Mouse (Mus musculus) embryonic facial prominence, embryonic 11.5 days (tissue): ENCODE measurements around the gene Ccdc137. TPM values are rescaled to one million over a fixed set of nuclear protein-coding genes. Genes with fewer than 3 reads are reported as not detected.

Experiments used
- ATAC-seq: fragments of 200-750 bp; cut with Nextera tagmentation; replicated peaks from 2 replicates; pipeline ENCODE4 v1.8.0; 2017; ENCODE audit warnings: low read depth; ENCODE audit not compliant: insufficient number of reproducible peaks, low FRiP score, low TSS enrichment
- DNase-seq: peaks from one replicate; pipeline ENCODE4 v3.0.0-alpha.2; 2015; ENCODE audit warnings: low spot score
- H3K27ac ChIP-seq: fragments of 300-500 bp; sonication (generic); replicated peaks from 2 replicates; pipeline ENCODE4 v1.5.1; 2014; ENCODE audit warnings: mild to moderate bottlenecking, low read depth, low read length, control low read depth
- H3K27me3 ChIP-seq: fragments of 300-500 bp; sonication (generic); 2 replicates; pipeline ENCODE4 v1.6.1; 2014; ENCODE audit warnings: mild to moderate bottlenecking, low read length, moderate library complexity, mixed read lengths; ENCODE audit not compliant: control insufficient read depth, insufficient read depth
- H3K36me3 ChIP-seq: fragments of 300-500 bp; sonication (generic); replicated peaks from 2 replicates; pipeline ENCODE4 v1.6.1; 2014; ENCODE audit warnings: low read depth, mild to moderate bottlenecking, low read length, moderate library complexity, mixed read lengths; ENCODE audit not compliant: control insufficient read depth, insufficient read depth
- H3K4me1 ChIP-seq: fragments of 300-500 bp; sonication (generic); 2 replicates; pipeline ENCODE4 v1.6.1; 2014; ENCODE audit warnings: low read length, mixed read lengths; ENCODE audit not compliant: control insufficient read depth, insufficient read depth
- H3K4me2 ChIP-seq: fragments of 300-500 bp; sonication (generic); 2 replicates; pipeline ENCODE4 v1.6.1; 2014; ENCODE audit warnings: low read depth, mild to moderate bottlenecking, control low read depth, low read length, moderate library complexity
- H3K4me3 ChIP-seq: fragments of 300-500 bp; sonication (generic); 2 replicates; pipeline ENCODE4 v1.5.1; 2014; ENCODE audit warnings: low read depth, low read length, control low read depth
- H3K9ac ChIP-seq: fragments of 300-500 bp; sonication (generic); replicated peaks from 2 replicates; pipeline ENCODE4 v1.6.1; 2014; ENCODE audit warnings: mild to moderate bottlenecking, control low read depth, low read length
- H3K9me3 ChIP-seq: fragments of 300-500 bp; sonication (generic); replicated peaks from 2 replicates; pipeline ENCODE4 v1.6.1; 2016; ENCODE audit warnings: mild to moderate bottlenecking, low read length, inconsistent platforms, mixed read lengths; ENCODE audit not compliant: control insufficient read depth
- WGBS: fragments of 180-500 bp; shearing (Covaris S2); extraction: QIAGEN DNeasy Blood & Tissue Kit; methylation state at CpG from one replicate; pipeline ENCODE4 v1.1.7; 2014; 5-methylcytosine and 5-hydroxymethylcytosine counted together
- polyA plus RNA-seq: library from polyadenylated mRNA; unstranded; fragments of >200 nt; fragmentation: Nextera tagmentation; extraction: Ambion mirVana; gene quantifications from 2 replicates; pipeline ENCODE4 v1.2.1, GENCODE M21; 2014

Ccdc137 gene
- polyA plus RNA-seq, 1 experiment from 2014 or later: 28.5 TPM

DNA sequence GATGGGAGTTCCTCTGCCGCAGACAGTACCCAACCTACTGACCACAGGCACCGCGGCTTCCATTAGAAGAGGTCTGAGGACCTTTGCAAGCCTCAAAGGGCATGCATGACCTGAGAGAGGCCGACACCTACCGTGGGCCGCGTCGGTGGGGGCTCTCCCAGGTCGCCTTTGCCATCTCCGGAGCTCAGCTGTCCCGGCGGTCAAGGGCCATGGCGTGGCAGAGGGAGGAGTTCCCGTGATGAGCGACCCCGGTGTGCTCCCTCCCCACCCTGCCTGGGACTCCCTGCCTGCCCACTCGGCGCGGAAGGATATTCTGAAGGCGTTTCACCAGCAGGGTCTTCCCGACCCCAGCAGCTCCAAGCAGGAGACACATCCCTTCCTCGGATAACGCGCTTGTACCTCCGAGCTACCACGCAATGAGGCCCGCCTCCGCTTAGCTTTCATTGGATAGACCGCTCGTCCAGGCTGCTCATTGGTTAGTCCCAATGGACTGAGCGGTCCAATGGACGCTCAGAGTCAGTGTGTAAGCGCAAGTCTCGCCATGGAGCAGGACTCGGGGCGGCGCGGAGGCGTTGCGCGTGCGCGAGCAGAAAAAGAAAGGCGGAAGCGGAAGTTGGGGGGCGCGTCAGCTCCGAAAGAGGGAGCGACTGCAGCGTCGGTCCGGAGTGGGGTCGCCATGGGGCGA is 9.3 kb downstream of the Ccdc137 start, which contains the start of gene Arl16:
Arl16 (minus strand) TSS at position 557 of the 685 bp plus-strand sequence.
- Histone ChIP-seq H3K9me3 (no peaks in the 10 kb centered on the region), H3K27me3 (no peaks in the 10 kb centered on the region), H3K4me3 (peak within 1 kb of the TSS; percentile 82), H3K36me3 (peaks cover 3% of the 10 kb centered on the region; the same call in 1 of the 2 replicates), H3K27ac (no peak within 1 kb of the TSS), H3K9ac (peak within 1 kb of the TSS; percentile 77), H3K4me1 (no peaks in the 10 kb centered on the region), H3K4me2 (peak within 1 kb of the TSS; percentile 90)
- ATAC-seq (peak; percentile 100), DNase-seq (peak; percentile 99)
- WGBS: under 1% methylated on average over 54 of the region's 54 CpGs

DNA sequence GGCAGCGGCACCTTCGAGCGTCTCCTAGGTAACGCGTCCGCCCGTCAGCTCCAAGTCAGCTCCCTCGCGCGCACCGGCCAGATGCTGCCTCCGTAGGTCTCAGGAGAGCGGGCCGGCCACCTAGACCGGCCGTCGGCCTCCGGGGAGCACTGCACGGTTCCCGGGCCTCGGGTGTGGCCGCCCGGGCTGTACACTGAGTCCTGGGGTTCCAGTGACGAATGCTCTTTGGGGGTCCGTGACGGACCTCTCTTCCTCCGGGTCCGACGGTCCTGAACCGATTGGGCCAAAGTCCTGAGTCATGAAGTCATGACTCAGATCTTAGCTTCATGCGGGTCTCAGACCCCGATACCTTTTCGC is 9.8 kb downstream of the Ccdc137 start:
- Histone ChIP-seq H3K27me3 (no peaks in the 10 kb centered on the region), H3K27ac (no peak overlapping the region), H3K9ac (peak overlapping the region; percentile 77), H3K4me1 (no peaks in the 10 kb centered on the region), H3K4me2 (peak overlapping the region; percentile 70), H3K9me3 (no peaks in the 10 kb centered on the region), H3K4me3 (peak overlapping the region; percentile 82), H3K36me3 (peaks cover 3% of the 10 kb centered on the region; the same call in 1 of the 2 replicates)
- no peak; the same call in 1 of the 2 replicates for ATAC-seq
- under 1% methylated on average over 33 of the region's 33 CpGs for WGBS
- no peak for DNase-seq

DNA sequence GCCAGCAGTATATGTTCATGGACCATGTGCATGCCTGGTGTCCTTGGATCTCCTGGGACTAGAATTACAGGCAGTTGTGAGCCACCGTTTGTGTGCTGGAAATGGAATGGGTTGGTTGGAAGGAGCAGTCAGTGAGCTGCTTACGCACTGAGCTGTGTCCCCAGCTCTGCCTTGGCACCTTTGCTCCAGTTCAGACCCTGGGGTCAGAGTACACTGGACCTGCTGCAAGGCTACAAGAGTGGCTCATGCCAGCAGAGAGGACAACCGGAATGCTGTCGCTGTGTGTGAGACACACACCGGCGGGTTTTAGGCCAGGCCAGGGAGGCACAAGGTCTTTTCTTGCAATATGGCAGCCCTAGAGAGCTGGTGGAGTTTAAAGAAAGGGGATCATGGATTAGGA is 14.1 kb downstream of the Ccdc137 start:
- WGBS: 99% methylated on average over 6 of the region's 6 CpGs
- Histone ChIP-seq H3K36me3 (peaks cover 10% of the 10 kb centered on the region), H3K4me1 (no peaks in the 10 kb centered on the region), H3K9ac (no peak overlapping the region), H3K4me3 (no peak overlapping the region), H3K9me3 (no peaks in the 10 kb centered on the region), H3K27me3 (no peaks in the 10 kb centered on the region), H3K4me2 (no peak overlapping the region), H3K27ac (no peak overlapping the region)
- ATAC-seq (no peak), DNase-seq (no peak)

DNA sequence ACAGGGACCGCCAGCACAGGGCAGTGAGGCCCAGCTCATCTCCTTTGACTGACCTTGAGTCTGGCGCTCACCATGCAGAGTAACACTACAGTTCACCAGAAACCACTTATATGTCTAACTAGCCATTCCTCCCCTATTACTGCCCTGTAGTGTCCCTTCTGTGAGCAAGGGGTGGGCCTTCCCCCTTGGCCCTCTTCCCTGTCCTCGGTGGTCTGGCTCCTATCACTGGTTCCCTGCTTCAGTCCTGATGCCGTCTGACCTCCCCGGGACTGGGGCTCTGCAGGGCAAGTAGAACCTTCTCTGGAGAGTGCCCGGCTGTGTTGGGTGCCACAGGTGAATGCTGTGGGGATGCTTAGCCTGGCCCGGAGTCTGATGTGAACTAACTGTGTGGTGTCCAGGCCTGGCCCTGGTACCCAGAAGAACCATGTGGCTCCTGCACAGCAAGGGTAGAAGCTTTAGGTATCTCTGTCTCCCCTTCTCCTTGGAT is 25.6 kb downstream of the Ccdc137 start:
- Histone ChIP-seq H3K4me1 (0 out of 2 replicates have a peak, but pooled peaks cover 4% of the 10 kb centered on the region), H3K36me3 (peaks cover 26% of the 10 kb centered on the region), H3K27me3 (no peaks in the 10 kb centered on the region), H3K4me3 (peak overlapping the region; percentile 85; the same call in 1 of the 2 replicates), H3K27ac (peak overlapping the region; percentile 65; the same call in 1 of the 2 replicates), H3K9ac (peak overlapping the region; percentile 71), H3K4me2 (no peak overlapping the region), H3K9me3 (no peaks in the 10 kb centered on the region)
- 92% methylated on average over 7 of the region's 7 CpGs for WGBS
- ATAC-seq: no peak
- no peak for DNase-seq

DNA sequence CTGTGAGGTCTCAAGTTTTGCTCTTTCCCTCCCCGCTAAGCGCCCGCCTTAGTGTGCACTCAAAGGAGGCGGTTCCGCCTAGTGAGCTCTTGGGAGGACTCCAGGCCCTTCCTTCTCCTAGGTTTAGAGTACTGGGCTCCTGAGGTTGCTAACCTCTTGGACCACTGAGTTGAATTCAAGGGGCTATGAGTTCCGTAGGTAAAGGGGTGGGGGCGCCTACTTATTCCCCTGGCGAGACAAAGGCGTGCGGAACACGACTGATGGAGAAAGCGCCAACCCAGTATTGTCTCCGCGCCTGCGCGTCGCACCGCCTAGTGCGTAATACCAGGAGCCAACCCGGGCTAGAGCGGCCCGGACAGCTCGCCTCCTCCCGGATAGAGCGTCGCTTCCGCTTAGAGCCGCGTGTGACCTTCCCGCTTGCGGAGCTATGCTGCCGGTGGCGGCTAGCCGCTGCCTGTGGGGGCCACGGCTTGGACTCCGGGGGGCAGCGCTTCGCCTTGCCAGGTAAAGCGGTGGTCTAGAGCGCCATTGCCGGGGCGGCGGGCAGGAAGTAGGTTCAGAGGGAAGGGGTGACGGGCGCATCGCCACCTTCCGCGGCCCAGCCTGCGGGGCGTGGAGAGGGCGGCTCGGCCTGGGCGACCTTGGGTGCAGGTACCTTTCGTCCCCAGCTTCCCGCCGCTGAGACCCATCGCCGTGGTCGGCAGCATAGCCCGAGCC is 26.5 kb downstream of the Ccdc137 start, which contains the start of gene Mrpl12:
Mrpl12 (plus strand) TSS at position 349 of the 717 bp plus-strand sequence.
- peak within 1 kb of the TSS; percentile 85 for H3K4me3 ChIP-seq
- peak within 1 kb of the TSS; percentile 71 for H3K9ac ChIP-seq
- peak within 1 kb of the TSS; percentile 65 for H3K27ac ChIP-seq
- 0 out of 2 replicates have a peak, but pooled peaks cover 4% of the 10 kb centered on the region for H3K4me1 ChIP-seq
- no peaks in the 10 kb centered on the region for H3K9me3 ChIP-seq
- peaks cover 21% of the 10 kb centered on the region for H3K36me3 ChIP-seq
- peak within 1 kb of the TSS; percentile 76 for H3K4me2 ChIP-seq
- ATAC-seq (peak; percentile 92), DNase-seq (peak; percentile 98)
- no peaks in the 10 kb centered on the region for H3K27me3 ChIP-seq
- WGBS: under 1% methylated on average over 60 of the region's 60 CpGs

DNA sequence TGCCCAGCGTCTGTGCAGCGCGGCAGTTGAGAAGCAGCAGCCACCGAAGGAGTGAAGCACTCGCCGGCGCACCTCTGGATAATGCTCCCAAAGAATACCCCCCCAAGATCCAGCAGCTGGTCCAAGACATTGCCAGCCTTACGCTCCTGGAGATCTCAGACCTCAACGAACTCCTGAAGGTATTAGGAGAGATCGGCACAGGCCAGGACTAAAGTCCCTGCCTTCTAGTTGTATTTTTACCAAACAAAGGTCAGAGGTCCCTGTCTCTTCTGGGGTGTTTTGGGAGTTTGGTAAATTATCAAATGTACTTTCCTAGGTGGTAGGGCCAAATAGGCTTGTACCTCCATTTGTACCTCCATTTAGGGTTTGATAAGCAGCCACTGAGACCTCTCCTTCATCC is 27.3 kb downstream of the Ccdc137 start:
- no peak for ATAC-seq
- H3K9me3 ChIP-seq: no peaks in the 10 kb centered on the region
- H3K4me3 ChIP-seq: peak overlapping the region; percentile 85
- H3K9ac ChIP-seq: peak overlapping the region; percentile 71
- peak overlapping the region; percentile 76 for H3K4me2 ChIP-seq
- H3K27ac ChIP-seq: no peak overlapping the region
- no peaks in the 10 kb centered on the region for H3K27me3 ChIP-seq
- DNase-seq: no peak
- peaks cover 18% of the 10 kb centered on the region for H3K36me3 ChIP-seq
- 0 out of 2 replicates have a peak, but pooled peaks cover 4% of the 10 kb centered on the region for H3K4me1 ChIP-seq
- 10% methylated on average over 10 of the region's 10 CpGs for WGBS

DNA sequence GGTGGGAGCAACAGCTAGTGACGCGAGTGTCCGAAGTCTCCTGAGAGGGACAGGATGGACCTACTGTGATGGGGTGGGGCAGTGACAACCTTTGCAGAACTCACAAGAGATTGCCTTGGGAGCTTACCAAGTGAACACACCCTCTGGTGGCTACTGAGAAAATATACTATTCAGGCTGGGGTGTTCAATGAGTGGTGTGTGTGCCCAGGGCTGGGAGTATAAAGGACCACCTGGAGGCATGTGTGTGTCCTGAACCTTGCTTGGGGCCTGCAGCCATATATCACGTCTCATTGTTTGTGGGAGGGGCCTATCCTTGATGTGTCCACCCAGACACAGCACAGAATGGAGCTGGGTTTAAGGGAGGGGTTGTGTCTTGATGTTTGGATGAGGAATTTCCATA is 30.6 kb downstream of the Ccdc137 start:
- DNase-seq (no peak), ATAC-seq (no peak)
- 86% methylated on average over 4 of the region's 4 CpGs for WGBS
- H3K9me3 ChIP-seq: no peaks in the 10 kb centered on the region
- peaks cover 7% of the 10 kb centered on the region; the same call in 1 of the 2 replicates for H3K36me3 ChIP-seq
- H3K27me3 ChIP-seq: no peaks in the 10 kb centered on the region
- peaks cover 7% of the 10 kb centered on the region for H3K4me1 ChIP-seq
- no peak overlapping the region for H3K9ac ChIP-seq
- H3K27ac ChIP-seq: no peak overlapping the region
- H3K4me2 ChIP-seq: no peak overlapping the region
- no peak overlapping the region for H3K4me3 ChIP-seq
